Mouse (Mus musculus) spleen, postnatal 0 days (tissue): Measurements from ENCODE around the gene Zfp69. TPM values are rescaled to one million over a fixed set of nuclear protein-coding genes. Genes with fewer than 3 reads are reported as not detected.

ENCODE experiments used
- polyA plus RNA-seq: library from polyadenylated mRNA; unstranded; fragments of >200 nt; fragmentation: Nextera tagmentation; extraction: Ambion mirVana; gene quantifications from 2 replicates; pipeline ENCODE4 v1.2.1, GENCODE M21; 2015

The Zfp69 gene
- 2.4 and 2.8 TPM in 2 replicates for polyA plus RNA-seq

DNA sequence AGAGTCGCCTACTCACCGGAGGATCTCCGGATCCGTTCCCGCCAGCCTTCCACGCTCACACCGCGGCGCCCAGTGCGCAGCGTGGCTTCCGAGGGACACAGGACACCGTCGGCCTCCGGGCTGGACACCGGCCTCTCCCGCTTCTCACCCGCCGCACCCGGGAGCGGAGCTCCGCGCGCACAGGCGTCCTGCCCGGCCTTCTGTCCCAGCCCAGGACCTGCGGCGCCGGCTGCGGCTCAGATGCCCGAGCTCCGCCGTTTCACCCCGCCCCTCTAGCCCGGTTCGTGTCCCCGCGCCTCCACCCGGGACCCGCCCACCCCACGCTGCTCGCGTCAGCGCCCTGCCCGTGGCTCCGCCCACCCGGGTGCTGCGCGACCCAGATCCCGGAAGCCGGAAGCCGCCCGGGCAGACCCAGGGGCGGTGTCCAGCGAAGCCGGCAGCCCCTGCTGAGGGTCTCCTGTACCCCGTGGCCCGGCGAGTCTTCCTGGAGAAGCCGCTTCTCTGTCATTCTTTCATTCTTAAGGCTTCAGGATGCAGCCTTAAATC lies at the start of gene Zfp69:
TSS of gene Zfp69 (minus strand) at position 272 of the 546 bp plus-strand sequence.

DNA sequence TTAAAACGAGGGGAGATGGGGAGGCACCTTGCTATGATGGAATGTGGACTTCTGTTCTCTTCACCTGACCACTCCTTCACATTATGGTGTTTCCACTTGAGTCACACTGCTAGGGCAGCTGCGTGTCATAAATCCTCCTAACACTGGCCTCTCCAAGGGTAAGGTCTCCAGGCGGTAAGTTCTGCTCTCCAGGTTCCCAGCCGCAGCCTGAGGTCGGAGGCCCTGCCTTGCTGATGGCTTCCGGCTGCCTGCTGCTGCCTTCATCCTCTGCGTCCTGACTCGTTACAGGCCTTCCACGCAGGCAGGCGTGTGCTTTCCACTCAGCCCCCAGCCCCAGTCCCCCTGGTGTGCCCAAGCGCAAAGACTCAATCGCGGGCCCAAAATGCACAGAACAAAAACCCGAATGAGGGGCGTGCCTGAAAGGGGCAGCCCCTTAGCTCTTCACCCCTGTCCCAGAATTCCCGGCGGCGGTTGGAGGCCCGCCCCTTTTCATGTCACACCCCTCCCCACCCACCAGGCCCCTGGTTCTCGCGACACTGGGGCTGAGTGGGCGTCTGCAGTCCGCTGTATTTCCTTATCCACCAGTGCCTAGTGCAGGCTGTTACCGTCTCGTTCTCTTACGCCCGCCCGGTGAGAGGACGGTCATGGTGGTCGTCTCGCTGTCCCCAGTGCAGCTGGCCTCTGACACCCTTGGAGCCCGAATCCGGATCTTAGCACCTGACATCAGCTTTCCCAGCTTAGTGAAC lies 26.8 kb downstream of the Zfp69 start, which contains the start of gene Exo5:
TSS of gene Exo5 (minus strand) at position 464 of the 746 bp plus-strand sequence.

Other genes starting within 250 kb of the Zfp69 start
- 0.17 and 0.46 TPM in 2 replicates for gene Kcnq4, start 203.1 kb downstream of the Zfp69 start, polyA plus RNA-seq
- gene Nfyc, start 120.1 kb downstream of the Zfp69 start, polyA plus RNA-seq, result 42.9 and 45.6 TPM in 2 replicates
- gene Rims3, start 96.9 kb downstream of the Zfp69 start, polyA plus RNA-seq, result 0.33 and 0.34 TPM in 2 replicates
- 9.3 and 11.4 TPM in 2 replicates for gene Exo5, start 26.7 kb downstream of the Zfp69 start, polyA plus RNA-seq
- 27.8 and 30.9 TPM in 2 replicates for gene Smap2, start 65.5 kb upstream of the Zfp69 start, polyA plus RNA-seq
- gene Col9a2, start 87.7 kb upstream of the Zfp69 start, polyA plus RNA-seq, result 2.8 and 3.4 TPM in 2 replicates
- gene Zmpste24, start 146.5 kb upstream of the Zfp69 start, polyA plus RNA-seq, result 18.4 and 18.9 TPM in 2 replicates
- gene Tmco2, start 157.5 kb upstream of the Zfp69 start, polyA plus RNA-seq, result not detected in 2 replicates